Mouse (Mus musculus) embryonic fibroblast, embryonic 13.5 days (primary cell): ENCODE data around the gene Cacnb4.

Experiments
- CTCF ChIP-seq: IDR thresholded peaks from 2 replicates; pipeline ENCODE4 v1.5.1; 2011; ENCODE audit warnings: mild to moderate bottlenecking, control low read depth, low read length, moderate library complexity, borderline replicate concordance; ENCODE audit not compliant: insufficient read depth
- POLR2A ChIP-seq: IDR thresholded peaks from 2 replicates; pipeline ENCODE4 v1.6.1; 2011; ENCODE audit warnings: low read depth, mild to moderate bottlenecking, control low read depth, low read length, moderate library complexity

GRCm38 (mm10) chr2:52467629-52468028 lies 209.0 kb downstream of the Cacnb4 start:
- no peak for TF ChIP-seq CTCF
- no peak for TF ChIP-seq POLR2A
